Mouse (Mus musculus) lung, postnatal 0 days (tissue): ENCODE measurements at regions not wholly inside any gene's neighbourhood (a gene's known extent, or its start where the extent isn't known, plus 50 kb on each side); places are given as distances from the start of the nearest gene placed in this dataset.

Source experiments
- CTCF ChIP-seq: IDR thresholded peaks from 2 replicates; pipeline ENCODE4 v1.5.1; 2016; ENCODE audit warnings: antibody characterized with exemption, mild to moderate bottlenecking
- EP300 ChIP-seq: IDR thresholded peaks from 2 replicates; pipeline ENCODE4 v1.6.1; 2016; ENCODE audit warnings: antibody characterized with exemption, mild to moderate bottlenecking, control low read depth

- TF ChIP-seq EP300 (no peak), CTCF (no peak)
These were observed 393.2 kb downstream of the Olfm4 start for GRCm38 (mm10) chr14:80377064-80377463.
